Mouse (Mus musculus) adrenal gland (tissue): ENCODE measurements around the gene Phf21a.

Experiments used
- intact Hi-C: fragments of 180-260 bp; cut with DNase I; formaldehyde crosslinking; loops from one replicate; pipeline ENCODE4 v1.15.1; 2025

Phf21a gene

DNA sequence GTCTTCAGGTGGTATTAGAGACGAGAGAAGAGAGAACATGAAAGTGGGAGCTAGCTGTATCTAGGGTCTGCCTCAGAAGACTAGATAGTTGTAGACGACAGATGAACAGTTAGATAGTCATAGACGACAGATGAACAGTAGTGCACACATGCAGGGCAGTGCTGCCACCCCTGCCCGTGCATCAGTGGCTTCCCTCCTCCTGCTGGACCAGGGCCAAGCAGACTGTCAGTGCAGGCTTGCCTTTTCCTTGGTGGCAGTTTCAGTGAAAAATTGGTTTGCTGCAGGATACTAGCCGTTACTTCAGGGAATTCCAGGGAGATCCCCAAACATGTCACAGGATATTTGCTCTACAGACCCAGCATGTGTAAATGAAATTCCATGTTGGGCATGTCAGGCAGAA is 192.7 kb downstream of the Phf21a start:
- intact Hi-C loops: no loop called here

DNA sequence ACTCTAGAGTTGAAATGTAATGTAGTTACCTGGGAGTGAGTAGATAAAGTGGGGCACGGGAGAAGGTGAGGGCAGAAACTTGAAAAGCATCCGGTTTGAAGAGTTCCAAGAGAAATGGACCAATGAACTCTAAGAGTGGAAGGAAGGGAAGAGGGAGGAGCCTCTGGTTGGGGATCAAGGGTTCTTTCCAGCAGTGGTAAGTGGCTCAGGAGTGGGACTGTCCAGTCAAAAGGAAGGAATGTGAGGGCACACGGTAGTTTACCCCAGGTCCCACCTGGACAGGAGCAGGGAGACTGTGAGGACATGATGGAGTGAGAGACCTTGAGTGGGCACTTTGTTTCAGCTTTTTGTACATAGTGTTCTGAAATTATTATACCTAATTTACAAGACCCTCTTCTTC is 196.4 kb downstream of the Phf21a start:
- intact Hi-C loops: no loop called here

- intact Hi-C loops: no loop called here
These were observed 198.6 kb downstream of the Phf21a start for GRCm38 (mm10) chr2:92291526-92291925.

DNA sequence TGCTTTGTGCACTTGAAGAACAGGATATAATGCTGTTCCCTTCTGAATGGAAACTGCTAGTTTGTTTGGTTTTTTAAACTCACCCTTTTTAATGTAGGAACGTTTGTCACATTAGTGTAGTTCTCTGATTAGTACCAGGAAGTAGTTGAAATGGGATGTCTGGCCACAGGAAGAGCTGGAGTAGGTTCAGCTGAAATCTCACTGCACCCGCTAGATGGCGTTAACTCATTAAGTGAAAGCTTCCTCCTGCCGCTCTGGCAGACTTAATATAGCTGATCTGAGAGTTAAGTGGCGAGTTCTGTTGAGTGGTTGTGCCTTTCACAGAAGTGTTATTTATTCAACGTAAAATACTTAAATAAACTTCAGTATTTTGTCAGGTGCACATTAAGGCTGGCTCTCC is 203.5 kb downstream of the Phf21a start:
- intact Hi-C loops: loop anchor here (5.0 kb wide), 1 partner anchor 146 kb away; no protein-coding TSS in a partner anchor

DNA sequence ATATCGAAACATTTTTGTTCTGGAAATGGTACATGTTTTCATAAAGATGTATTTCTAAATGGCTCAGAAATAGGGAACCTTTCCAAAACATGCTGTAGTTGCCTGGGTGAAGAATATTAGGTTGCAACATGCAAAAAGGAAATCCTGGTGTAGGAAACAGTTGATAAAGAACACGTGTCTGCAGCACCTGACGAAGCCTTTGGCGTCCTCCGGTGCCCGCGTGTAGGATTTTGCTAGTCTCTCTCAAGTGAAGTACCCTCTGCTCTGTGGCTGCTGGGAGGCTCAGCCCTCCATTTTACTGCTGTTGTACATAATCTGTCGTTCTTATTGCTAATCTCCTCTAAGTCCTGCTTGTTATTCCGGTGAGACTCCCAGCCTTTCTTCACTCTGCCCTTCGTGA is 207.0 kb downstream of the Phf21a start:
- intact Hi-C loops: loop anchor here (5.0 kb wide), 1 partner anchor 142 kb away; no protein-coding TSS in a partner anchor

- intact Hi-C loops: no loop called here
These were observed 209.1 kb downstream of the Phf21a start for GRCm38 (mm10) chr2:92301849-92302607.

- intact Hi-C loops: no loop called here
These were observed 219.6 kb downstream of the Phf21a start for GRCm38 (mm10) chr2:92312542-92312941.

GRCm38 (mm10) chr2:92314031-92314430 is 221.1 kb downstream of the Phf21a start:
- intact Hi-C loops: no loop called here

DNA sequence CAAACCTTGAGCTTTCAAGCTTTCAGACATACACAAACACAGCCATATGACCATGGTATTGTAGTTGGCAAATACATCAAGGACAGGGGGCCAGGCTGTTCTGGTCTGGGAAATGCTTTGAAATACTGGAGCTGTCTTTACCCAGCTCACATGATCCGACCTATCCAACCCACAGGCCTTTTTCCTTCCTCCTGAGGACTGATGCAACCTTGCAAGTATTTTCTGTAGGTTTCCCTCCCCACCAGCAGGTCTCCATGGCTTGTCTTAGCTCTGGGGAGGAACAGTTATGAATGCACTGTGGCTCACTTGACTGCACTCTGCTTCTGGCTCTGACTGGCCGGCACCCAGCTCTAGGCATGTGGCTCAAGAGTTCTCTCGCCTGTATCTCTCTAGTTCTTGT is 223.7 kb downstream of the Phf21a start:
- intact Hi-C loops: no loop called here

DNA sequence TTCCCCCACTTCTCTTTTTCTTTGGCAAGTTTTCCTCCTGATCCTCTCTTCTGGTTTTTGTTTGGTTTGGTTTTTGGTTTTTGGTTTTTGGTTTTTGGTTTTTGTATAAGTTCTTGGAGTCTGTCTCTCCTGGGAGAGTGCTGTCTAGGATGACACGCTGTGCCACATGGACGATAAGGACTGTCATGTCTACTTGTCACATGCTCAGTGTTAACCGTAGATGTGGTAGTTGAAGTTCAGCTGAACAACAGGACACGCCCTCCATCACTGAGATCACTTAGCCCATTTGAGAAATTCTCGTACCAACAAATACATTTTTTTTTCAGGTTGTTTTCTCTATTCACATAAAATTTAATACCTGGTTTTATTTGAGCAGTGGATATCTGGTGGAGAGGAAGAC is 224.3 kb downstream of the Phf21a start:
- intact Hi-C loops: no loop called here

GRCm38 (mm10) chr2:92322669-92323068 is 229.8 kb downstream of the Phf21a start:
- intact Hi-C loops: no loop called here

GRCm38 (mm10) chr2:92325676-92326075 is 232.8 kb downstream of the Phf21a start:
- intact Hi-C loops: no loop called here

DNA sequence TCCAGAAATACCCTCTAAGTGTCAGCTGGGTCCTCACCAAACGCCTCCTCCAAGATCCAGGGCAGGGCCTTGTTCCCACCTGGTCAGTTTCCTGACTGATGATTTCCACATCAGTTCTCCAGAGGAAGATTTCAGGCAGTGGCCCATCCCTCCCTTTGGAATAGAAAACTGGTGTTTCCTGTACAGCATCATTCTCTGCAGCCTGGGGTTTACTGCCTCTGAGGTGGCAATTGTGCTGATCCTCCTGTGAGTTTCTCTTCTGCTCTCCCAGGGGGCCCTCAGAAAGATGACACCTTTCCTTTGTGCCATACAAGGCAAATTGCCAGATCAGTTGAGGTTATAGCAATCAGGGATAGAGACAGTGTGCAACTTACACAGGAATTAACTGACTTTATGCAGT is 233.3 kb downstream of the Phf21a start:
- intact Hi-C loops: no loop called here

DNA sequence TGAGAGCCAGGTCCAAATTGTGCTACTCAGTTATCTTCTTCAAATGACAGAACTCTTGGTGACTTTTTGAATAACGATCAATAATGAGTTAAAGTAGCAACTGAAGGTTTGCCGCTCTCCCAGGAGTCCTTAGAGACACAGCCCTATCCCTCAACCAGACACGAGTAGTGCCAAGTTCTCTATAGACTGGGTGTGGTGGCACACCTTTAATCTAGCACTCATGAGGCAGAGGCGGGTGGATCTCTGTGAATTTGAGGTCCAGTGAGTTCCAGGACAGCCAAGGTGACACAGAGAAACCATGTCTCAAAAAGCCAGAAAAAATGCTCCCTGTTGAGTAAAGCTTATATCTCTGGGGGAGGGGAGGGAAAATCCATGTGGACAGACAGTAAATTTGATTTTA is 234.7 kb downstream of the Phf21a start:
- intact Hi-C loops: no loop called here

DNA sequence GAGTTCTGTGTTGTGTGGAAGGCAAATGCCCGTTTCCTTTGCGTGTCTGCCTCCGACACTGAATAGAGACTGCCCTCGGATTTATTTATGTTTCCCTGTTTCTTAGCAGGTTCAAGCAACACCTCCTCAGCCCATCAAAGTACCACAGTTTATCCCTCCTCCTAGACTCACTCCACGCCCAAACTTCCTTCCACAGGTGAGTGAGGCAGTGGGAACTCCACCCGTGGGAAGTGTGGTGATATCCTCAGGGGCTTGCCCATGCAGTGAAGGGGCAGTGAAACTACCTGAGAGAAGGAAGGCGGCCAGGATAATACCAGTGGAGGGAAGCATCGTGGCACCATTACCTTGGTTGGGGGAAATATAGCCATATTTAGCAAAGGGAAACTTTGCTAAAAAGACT is 235.3 kb downstream of the Phf21a start:
- intact Hi-C loops: no loop called here

- intact Hi-C loops: no loop called here
These were observed 237.9 kb downstream of the Phf21a start for GRCm38 (mm10) chr2:92330840-92331239.

DNA sequence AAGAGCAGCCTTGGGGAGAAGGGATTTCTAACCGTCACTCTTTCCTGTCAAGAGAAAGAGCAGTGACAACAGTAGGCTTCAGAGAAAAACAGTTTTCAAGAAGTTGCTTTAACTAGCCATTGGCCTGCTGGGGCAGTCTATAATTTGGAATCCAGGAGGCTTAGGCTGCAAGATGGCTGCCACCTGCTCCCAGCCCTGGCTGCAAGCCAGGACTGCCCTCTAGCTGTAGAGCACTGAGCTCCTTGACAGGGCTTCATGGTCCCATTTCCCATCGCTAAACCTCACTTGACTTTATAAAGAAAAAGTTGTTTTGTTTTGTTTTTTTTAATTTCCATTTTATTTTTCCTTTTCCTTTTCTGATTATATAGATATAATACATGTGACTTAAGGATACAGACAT is 238.5 kb downstream of the Phf21a start:
- intact Hi-C loops: no loop called here

DNA sequence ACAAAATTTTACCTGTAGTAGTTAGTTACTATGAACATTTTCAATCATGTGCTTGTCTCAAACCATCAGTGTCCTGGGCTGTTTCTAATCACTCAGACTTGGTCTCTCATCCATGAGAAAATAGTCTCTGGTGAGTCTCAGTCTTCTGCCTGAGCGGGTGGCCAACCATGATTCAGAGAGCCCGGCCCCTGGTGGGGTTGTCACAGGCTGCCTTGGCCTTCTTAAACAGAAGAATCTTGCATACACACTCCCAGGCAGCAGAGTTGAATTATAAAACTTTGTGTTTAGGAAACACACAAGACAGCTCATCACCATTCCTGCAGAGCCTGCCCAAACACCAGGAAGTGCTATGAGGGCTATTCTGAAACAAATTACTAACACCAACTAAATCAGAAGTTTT is 239.0 kb downstream of the Phf21a start:
- intact Hi-C loops: no loop called here

GRCm38 (mm10) chr2:92342418-92342817 is 249.5 kb downstream of the Phf21a start:
- intact Hi-C loops: no loop called here

DNA sequence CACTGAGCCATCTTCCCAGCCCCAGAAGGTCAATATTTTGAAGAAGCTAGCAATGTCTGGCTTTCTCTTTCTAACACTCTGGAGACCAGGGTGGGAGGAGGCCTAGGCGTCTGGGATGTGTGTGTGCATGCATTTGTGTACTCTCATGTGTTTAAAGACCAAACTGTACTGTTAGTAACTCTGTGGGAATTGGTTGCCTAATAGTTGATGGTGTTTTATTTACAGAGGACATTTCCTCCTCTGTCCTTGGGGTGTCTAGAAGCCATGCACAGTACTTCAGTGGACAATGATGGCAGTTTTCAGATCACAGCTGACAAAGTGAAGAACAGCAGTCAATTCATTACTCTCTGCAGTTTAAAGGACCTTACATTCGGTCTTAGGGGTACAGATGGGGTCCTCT is 254.3 kb downstream of the Phf21a start:
- intact Hi-C loops: no loop called here

DNA sequence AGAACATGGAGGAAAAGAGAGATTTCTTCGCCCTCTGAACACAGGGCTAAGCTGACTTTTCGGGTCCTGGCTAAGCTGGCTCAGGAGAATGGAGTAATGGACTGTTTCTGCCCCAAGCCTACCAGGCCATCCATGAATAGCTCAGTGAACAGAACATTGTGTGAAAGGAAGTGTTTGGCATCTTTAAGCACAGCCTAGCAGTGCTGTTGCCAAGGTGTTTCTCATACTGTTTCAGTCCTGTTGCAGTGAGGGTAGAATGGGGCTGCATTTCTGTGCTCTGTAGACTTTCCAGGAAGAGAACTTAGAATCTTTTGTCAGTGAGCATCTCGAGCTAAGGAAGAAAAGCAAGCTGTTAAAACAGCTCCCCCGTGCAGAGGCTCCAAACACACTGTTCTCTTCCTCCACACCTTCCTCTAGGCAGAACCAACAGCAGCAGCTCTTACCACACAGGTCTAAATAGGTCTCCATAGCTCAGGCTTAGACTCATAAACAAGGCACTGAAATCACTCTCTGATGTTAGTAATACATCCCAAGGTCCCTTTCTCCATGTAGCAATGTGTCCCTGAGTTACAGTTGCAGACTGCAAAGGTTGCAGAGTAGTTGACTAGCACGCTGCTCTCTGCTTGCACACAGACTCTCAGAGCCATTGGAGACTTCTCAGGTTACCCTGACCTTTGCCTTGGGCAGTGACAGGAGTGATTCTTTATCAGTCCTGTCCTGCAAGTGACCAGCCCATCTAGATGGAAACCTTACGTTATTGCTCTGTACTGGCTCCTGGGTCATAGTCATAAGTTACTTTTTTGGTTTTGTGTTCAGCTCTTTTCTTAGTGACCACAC is 256.9 kb downstream of the Phf21a start:
- intact Hi-C loops: no loop called here

- intact Hi-C loops: no loop called here
These were observed 257.8 kb downstream of the Phf21a start for GRCm38 (mm10) chr2:92350686-92351085.

DNA sequence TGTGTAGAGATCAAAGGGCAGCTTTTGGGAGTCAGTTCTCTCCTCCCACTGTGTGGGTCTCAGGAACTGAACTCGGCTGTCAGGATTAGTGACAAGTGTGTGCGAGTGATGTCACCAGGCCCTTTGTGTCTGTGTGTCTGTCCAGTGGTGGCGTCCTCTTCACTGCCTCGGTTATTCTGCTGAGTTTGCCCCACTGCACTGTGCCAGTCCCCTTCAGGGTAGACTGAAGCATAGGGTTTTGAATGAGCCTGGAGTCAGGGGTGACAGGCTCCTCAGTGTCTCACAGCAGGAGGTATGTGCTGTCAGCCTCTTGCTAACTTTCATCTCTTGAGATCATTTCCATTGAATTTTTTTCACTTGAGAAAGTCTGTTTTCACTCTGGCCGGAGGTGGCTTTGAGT is 260.5 kb downstream of the Phf21a start:
- intact Hi-C loops: no loop called here
